Mouse (Mus musculus): ENCODE measurements around the gene Hoxd8.
A peak's percentile ranks its signal among the peaks of the same experiment; 100 is the strongest.

Gene Hoxd8

GRCm38 (mm10) chr2:74704393-74704998 lies at the start of gene Hoxd8:
TSS of gene Hoxd8 (plus strand) at chr2:74704615.
- no peak for DNase-seq

DNA sequence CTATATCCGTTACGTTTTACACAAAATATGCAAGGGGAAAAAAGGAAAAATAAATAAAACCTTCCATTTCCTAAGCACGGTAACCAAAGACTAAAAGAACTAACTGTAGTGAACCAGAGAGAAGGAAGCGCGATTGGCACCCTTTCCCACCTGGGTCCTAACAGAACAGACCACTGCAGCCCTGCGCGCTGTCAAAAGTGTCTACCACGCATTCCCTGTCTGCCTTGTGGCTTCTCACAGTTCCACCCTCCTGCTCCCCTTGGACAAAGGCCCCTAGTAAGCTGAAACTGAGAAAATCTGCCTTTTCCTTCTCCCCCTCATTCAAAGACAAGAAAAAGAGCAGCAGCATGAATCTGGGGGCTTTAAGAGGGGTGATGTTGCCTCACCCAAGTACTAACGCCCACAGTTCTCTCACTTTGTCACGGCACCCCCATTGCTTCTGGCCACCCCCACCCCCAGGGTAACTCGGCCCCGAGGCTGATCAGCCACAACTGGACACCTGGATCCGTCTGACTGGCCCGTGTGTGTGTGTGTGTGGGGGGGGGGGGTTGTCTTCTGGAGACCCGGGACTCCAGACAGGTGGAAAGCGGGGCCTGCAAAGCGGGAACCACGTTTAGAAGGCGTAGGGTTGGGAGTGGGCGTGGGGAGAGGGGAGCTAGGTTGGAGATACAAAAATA lies 49.5 kb upstream of the Hoxd8 start:
- DNase-seq = no peak

DNA sequence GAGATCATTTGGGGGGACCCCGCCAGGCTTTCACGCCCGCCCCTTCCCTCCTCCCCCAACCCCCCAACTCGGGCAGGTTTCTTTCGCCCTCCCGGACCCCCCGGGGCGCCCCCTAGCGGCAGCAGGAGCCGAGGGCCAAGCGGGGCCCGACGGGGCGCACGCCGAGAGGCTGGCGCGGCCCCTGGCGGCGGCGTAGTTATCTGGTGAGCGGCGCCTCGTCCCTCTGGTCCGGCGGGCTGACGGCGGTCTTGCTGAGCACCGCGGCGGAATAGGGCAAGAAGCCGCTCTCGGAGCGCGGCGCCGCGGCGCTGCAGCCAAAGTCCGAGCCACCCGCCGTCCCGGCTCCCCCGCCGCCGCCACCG lies 49.0 kb upstream of the Hoxd8 start:
- DNase-seq = no peak

- DNase-seq = no peak
Observed at GRCm38 (mm10) chr2:74655821-74656631, 48.4 kb upstream of the Hoxd8 start.

DNA sequence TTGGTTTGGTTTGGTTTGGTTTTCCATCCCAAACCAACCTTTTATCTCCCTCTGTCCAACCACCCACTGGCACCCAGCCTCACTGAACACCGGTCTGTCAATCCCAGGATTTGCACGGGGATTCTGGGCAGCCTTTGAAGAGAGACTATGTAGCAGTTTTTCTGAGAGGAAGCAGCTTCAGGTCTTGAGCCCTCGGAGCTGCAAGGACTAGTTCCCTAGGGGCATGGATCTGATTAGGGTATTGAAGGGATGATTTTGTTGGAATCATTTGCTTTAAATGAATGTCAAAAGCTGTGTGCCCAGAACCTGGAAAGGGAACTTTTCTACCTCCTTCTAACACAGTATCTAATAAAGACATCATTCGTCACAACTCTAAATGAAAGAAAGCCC lies 47.8 kb upstream of the Hoxd8 start:
- no peak for DNase-seq

DNA sequence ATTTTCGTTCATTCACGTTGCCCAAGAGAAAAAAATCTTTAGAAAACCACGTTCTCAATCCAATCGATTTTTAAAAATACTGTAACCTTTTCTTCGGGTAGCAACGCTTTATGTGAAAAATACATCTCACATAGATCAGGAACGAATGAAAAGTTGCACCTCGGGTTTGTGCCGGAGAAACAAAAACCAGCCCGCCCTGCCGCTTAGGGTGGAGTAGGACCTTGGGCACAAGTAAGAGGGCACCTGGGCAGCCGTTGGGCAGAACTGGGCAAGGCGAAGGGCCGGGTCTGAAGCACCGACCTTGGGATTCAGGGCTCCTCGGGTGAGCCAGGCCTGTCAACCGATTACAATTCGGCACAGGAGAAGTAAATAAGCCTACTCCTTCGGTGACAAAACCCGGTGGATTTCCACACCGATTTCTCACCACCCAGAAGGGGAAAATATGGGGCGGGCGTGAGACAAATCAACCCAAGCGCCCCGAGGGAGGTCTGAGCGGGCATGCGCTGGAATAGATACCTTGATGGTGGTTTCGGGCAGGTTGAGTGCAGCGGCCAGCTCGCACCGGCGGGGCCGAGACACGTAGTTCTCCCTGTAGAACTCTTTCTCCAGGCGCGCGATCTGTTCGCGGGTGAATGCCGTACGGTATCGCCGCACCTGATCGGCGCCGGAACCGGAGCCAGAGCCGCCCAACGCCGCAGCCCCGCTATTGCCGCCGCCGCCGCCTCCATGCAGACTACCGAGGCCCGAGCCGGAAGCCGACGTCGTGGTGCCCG lies 47.0 kb upstream of the Hoxd8 start:
- no peak for DNase-seq

- no peak for DNase-seq
Observed at GRCm38 (mm10) chr2:74658024-74658666, 46.3 kb upstream of the Hoxd8 start.

DNA sequence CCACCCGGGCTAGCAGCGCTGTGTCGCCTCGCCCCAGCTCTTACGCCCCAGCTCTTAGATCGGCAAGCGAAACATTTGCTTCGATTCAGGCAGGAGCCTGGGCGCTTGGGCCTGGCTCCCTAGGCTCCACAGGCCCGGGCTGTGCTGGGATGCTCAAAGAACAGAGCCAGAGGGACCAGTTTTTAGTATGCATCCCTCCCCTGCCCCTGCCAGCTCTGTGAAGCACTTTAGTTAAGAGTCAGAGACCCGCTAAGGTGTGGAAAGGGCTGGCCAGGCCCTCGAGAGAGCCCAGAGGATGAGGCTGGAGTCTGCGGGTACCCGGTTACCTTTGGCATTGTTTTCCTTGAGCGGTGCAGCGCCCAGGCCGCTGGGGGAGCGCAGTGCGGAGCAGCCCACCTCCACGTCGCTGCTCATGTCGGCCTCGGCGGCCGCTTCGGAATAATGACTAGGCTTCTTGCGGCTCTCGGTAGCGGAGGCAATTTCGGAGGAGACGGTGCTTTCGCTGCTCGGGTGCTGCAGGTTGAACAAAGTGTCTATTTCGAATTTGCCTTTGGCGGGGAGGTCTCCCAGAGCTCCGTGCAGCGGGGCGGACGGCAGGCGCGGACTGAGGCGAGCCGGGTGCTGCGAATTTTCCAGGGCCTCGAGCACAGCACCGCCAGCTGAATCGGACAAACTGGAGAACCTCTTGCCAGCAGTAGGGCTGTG lies 45.6 kb upstream of the Hoxd8 start:
- DNase-seq = no peak

- no peak for DNase-seq
Observed at GRCm38 (mm10) chr2:74659507-74660005, 44.9 kb upstream of the Hoxd8 start, which contains the start of gene Evx2. TSS of gene Evx2 (minus strand) at chr2:74659557.

GRCm38 (mm10) chr2:74660421-74661375 lies 43.7 kb upstream of the Hoxd8 start:
- no peak for DNase-seq

GRCm38 (mm10) chr2:74661685-74662084 lies 42.7 kb upstream of the Hoxd8 start:
- DNase-seq = no peak

DNA sequence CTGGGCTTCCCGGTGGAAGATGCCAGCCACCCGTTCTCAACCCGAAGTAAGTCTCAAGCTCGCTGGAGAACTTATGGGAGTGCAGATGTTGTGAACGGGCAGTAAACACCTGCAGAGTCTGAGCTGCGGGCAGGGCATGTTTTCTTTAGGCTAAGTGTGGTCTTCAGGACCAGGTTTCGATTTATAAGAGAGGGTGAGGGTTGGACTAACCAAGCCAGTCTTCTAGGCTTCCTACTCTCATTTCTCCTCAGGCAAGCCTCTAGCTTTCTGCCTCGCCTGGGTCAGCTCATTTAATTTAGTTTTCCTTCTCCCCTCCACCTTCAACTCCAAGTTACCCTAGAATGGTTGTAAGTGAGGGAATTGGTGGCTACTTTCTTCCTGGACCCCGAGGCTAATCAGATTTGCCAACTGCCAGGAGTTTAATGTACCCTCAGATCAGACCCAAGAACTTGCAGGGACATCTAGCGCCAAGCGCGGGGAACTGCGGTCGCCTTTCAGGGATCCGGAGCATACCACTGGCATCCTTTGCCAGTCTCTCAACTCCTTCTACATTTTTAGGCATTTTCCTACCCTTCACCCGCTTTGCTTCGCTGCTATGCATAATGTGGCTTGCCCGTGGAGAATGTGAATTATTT lies 41.0 kb upstream of the Hoxd8 start:
- peak; percentile 63 for DNase-seq

DNA sequence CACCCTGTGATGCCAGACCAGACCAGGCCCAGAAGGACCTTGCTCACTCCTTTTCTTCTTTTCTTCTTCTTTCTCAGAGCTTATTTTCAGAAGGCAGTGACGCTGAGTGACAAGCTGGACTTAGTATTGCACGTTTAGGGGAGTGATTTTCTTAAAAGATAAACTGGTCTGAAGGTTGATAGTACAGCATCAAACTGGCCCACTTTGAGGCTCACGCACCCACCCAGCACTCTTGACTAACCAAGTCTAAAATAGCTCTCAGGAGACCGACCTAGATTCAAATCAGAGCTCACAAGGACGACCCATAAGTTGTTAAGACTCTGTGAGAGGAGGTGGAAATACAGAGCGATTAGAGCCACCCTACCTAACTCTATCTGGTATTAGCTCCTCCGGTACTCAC lies 38.0 kb upstream of the Hoxd8 start:
- no peak for DNase-seq

DNA sequence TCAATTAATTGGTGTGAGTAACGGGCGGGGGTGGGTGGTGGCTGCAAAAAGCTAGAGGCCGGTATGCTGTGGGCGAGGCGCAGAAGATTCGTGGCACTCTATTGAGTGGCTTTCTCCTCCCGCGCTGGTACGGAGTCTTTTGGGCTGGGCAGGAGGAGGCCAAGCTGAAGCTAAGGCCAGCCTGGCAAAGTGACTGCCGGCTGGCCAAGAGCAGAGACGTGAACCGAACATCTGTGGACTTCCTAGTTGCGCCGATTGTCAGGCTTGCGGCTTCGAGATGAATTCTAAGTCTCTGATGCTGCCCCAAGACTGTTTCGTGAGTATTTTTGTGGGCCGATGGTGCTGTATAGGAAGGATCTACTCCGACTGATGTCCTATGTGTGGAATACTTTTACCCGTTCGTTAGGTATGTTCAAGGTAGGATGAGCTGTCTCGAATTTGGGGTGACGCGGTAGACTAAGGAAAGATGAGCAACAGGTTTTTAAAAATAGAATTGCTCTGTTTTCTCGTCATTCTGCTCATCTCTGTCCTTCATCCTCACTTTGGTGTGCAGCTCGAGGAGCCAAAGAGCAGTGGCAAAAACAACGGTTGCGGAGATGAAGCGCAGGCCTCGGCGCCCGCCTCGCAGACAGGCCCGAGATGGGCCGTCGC lies 37.1 kb upstream of the Hoxd8 start:
- no peak for DNase-seq

DNA sequence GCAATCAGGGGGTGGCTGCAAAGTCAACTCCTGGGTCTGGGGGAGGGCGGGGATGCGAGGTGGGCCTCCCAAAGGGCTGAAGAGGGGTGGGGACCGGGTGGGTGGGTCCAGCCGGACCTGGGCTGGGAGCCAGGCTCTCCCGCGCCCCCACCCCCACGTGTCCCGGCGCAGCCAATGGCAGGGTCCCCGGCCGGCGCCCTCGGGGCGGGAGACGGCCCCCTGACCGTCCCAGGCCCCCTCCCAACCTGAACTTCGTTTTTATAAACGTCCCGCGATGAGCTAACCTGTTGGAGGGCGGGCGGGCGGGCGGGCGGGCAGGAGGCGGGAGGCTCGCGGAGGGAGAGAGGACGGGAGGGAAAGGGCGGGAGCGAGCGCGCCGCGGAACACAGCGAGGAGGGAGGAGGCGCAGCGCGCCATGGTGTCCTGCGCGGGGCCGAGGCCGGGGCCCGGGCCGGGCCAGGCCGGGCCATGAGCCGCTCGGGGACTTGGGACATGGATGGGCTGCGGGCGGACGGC lies 36.5 kb upstream of the Hoxd8 start, which contains the start of gene Hoxd13:
Hoxd13 (plus strand) TSS at position 469 of the 516 bp plus-strand sequence.
- DNase-seq = no peak

- DNase-seq = no peak
Observed at GRCm38 (mm10) chr2:74668370-74669229, 35.8 kb upstream of the Hoxd8 start.

DNA sequence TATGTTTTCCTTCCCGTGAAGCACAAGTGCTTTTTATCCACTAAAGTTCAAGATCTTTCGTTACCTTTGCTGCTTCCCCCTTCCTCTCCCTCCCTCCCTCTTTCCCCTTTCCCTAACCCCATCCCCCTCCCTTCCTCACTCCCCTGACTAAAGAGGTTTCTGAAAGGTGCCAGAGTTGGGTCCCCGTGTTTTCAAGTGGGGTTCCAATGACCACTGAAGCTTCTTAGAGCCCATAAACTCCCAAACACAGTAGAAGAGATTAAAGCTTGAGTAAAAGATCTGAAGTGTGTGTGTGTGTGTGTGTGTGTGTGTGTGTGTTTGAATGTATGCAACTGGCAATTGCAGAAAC lies 35.2 kb upstream of the Hoxd8 start:
- DNase-seq = no peak

DNA sequence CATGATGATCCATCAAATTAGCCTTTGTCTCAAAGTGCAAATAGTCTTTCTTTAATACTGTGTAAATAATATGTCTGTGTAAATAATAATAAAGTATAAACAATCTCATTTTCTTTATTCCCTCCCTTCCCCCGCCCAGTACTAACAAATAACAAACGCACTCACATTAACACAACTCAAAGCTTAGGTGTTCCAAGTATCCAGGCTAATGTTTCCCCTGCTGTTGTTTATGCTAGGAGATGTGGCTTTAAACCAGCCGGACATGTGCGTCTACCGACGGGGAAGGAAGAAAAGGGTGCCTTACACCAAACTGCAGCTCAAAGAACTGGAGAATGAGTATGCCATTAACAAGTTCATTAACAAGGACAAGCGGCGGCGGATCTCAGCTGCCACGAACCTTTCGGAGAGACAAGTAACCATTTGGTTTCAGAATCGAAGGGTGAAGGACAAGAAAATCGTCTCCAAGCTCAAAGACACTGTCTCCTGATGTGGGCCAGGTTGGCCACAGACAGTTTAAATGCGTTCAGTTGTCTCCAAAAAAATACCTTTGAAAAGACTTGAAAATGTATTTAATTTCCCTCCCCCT lies 34.7 kb upstream of the Hoxd8 start:
- no peak for DNase-seq

Data from right cerebral cortex, adult 18-20 months (tissue).